Mouse (Mus musculus) 3134 (cell line): Measurements from ENCODE around the gene Mixl1.

Source experiments
- DNase-seq: peaks from one replicate; pipeline ENCODE4 v3.0.0-alpha.2; 2011; ENCODE audit warnings: low spot score; ENCODE audit not compliant: insufficient read length; ENCODE audit errors: extremely low read depth

The Mixl1 gene

DNA sequence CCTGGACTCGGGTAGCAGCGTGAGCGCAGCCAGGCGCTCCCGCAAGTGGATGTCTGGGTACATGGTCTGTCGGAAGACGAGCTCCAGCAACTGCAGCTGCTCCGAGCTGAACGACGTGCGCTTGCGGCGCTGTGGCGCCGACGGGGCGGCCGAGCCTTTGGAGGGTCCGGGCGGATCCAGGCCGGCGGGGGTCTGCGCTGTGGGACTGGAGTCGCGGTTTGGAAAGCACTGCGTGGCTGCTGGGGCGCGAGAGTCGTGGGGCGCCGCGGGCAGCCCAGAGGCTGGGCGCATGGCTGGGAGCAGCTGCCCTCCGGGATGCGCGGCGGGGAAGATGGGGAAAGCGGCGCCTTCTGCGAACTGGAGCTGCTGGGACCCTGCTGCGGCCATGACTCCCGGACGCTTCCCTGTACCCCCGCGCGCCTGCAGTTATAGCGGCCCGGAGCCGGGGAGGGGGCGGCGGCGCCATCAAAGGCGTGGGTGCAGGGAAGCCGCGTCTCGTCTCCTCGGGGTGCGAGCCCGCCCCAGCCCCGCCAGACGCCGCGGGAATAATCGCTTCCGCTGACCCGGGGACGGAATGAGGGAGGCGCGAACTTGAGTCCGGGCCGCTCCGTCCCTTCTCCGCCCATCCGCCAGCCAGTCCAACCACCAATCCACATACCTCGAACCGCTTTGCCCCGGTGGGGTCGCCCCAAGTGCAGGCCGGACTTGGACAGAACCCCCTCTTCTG is at the start of gene Mixl1:
Gene Mixl1 (minus strand): TSS at position 409 of the 727 bp plus-strand sequence.
- no peak for DNase-seq

DNA sequence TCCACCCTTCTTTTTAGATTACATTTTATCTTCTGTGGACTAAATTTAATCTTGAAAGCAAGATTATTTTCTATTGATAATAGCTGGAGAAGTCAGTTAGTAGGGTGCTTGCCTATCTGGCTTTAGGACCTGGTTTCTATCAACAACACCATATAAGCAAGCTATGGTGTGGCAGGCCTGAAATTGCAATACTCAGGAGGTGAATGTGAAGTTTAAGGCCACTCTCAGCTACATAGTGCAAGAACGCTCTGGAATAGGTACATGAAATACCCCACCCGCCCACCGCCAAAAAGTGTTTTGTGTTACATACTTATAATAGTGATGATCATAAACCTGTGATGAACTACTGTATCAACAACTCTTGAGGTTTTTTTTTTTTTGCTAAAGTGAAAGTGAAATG is 32.4 kb upstream of the Mixl1 start:
- DNase-seq, result no peak

DNA sequence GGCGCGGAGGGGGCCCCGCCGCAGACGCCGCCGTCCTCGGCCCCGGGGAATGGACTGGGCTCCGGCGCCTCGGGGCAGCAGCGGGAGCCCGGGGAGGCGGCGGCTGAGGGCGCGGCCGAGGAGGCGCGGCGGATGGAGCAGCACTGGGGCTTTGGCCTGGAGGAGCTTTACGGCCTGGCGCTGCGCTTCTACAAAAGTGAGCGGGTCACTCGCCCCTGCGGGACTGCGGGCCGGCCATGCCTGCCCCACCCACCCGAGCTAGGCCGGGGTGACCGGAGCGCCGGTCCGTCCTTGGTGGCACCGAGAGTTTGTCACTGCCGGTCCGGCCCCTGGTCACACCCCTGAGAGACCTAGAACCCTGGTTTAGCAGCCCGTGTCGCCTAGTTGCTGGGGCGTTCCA is 29.3 kb upstream of the Mixl1 start:
- DNase-seq, result no peak

DNA sequence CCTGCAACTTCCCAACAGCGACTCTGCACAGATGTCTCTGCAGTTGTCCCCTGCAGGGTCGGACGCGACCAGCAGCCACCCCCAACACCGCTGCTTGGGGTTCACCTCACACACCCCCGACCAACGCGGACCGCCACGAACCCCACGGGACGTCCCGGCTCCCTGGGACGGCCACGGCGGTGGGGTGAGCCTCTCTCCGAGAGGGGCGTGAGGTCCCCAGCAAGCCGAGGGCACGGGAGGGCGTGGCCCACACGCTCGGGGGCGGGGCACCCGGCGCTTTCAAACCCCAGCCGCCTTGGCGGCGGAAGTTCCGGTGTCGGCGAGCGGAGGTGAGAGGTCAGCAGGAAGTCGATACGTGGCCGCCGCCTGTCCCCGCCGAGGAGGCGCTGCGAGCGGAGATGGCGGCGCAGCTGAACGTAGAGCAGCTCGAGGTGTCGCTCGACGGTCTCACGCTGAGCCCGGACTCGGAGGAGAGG is 28.9 kb upstream of the Mixl1 start, which contains the start of gene Acbd3:
Gene Acbd3 (plus strand): TSS at position 340 of the 476 bp plus-strand sequence.
- peak; percentile 95 for DNase-seq

DNA sequence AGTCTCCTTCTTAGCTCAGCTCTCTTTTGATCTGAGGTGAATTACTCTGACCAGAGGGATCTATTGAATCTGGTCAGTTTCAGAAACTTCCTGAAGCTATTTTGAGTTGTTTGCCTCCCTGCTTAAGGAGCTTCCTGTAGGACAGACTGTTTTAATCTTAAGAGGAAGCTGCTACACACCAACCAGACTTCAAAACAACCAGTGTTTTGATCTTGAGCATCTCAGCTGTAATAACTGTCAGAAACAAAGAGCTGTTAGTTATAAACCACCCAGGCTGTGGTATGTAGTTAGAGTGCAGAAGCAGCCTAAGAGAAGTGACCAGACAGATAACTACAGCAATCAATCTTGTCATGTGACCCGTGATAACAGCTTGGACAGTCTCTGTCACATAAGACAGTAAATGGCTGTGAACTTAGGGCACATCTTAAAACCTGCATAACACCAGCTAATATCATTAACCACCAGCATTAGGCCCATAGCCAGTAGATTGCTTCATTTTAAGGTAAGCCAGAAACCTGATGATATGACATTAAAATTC is 26.9 kb upstream of the Mixl1 start:
- DNase-seq, result no peak

DNA sequence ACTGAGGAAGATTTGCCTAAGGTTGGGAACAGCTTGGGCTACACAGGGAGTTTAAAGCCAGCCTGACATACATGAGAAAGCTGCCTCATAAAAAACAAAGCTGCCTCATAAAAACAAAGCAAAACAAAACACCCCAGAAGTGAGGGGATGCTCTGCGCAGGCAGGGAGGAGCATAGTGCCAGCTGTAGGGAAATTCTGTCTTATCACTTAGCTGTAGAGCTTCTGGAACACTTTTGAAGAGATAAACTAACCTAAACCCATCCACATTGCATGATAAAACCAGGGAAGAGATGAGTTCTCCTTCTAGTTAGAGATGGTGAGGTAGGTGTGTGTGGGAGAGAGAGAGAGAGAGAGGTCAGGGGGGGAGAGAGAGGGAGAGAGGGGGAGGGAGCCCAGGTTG is 25.8 kb upstream of the Mixl1 start:
- DNase-seq, result no peak

DNA sequence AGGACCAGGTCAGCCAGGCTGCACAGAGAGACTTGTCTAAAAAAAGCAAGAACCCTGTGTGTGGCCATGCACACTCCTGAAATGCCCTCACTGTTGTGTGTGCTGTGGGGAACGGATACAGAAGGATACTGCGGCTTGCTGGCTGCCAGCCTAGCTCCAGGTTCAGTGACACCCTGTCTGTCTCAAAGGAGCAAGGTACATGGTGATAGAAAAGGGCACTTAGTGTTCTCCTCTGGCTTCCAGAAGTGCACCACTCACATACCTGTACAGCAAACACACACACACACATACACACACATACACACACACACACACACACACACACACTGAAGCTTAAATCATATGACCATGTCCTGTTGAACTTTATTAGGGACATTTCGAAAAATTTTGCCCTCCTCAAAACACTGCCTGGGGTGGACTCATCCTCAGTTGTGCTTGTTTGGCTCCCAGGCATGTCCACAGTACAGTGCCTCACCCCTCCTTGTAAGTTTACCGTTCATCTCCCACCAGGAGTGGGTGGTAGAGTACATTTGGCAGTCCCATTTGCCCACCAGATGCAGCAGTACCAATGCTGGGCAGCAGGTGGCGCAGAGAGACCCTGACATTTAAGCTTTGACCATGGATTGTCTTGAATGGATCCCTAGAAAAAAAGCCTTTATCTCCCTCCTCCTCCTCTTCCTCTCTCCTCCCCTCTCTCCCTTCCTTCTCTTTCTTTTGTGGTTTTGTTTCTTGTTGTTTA is 23.3 kb upstream of the Mixl1 start:
- peak; percentile 50 for DNase-seq

DNA sequence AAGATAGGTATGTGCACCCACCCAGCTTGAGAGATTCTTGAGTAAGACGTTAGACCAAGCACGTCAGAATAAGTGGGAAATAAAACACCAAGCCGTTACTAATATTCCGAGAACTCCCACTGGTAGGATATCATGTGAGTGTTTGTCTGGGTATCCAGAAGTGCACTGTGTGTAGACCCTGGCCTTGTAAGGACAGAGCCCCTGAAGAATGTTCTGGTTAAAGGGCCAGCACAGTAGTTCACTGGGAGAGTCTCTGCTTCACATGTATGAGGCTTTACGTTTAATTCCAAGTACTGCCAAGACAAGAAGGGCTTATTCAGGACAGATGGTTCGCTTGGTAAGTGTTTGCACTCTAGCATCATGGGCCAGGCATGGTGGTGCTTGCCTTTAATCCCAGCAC is 22.6 kb upstream of the Mixl1 start:
- DNase-seq, result no peak

DNA sequence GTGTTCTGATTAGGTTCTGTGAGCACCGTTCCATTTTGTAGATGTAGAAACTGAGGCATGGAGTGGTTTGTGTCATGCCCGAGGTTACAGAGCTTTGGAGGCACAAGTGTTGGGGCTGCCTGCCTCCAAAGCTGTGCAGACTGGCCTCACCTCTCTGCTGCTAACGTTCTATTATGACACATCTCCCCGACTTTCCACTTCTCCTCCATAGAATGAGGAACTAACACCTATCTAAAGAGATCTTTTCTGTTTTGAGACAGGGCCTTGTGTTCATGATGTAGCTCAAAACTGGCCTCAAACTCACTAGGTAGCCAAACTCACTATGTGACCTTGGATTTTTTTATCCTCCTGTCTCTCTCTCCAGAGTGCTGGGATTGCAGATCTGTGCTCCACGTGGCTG is 21.9 kb upstream of the Mixl1 start:
- DNase-seq, result no peak

DNA sequence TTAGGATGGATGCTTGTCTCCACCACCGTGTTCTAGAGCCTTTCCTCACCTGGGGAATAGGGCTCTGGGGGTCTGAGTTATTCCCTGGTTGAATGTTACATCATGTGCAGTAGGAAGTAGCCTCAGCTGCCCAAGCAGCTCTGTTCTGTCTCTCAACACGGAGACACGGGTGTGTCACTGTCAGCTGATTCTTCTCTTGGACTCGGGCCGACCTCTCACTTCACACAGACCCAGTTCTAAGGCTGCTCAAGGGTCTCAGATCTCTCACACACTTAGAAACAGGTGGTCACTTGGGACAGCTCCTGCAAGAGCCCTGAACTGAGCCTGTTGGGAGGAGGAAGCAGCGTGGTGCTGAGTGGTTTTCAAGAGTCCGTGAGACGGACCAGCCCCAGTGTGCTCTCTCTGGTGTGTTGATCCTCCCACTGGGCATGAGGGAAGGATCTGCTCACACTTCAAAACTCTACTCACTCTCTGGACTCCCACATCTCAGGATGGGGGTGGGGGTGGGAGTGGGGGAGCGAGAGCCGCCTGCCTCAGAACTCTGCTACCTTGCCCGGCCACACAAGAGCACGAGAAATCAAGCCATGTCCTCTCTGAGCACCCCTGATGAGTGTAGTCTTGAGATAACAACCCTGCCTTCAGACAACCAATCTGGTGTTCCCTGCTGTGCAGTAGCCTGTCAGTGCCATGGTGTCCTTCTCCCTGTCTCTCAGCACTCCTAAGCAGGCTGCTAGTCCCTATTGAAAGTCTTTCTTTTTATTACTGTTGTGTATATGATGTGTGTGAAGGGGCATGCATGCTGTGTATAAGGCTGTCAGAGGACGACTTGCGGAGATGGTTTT is 12.3 kb upstream of the Mixl1 start:
- no peak for DNase-seq

DNA sequence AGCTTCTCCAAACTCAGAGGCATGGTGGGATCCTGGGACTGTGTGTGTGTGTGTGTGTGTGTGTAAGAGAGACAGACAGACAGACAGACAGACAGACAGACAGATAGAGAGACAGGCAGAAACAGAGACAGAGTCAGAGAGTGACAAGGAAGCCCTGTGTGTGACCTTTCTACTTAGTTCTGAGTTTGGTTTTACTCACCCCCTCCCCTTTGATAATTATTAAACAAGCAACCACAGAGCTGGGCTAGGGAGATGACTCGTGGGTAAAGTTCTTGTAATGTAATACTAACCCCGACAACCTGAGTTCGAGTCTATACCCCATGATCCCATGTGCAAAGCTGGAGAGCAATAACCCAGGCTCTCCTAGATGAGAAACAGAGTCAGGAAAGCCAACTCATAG is 11.0 kb upstream of the Mixl1 start:
- no peak for DNase-seq

DNA sequence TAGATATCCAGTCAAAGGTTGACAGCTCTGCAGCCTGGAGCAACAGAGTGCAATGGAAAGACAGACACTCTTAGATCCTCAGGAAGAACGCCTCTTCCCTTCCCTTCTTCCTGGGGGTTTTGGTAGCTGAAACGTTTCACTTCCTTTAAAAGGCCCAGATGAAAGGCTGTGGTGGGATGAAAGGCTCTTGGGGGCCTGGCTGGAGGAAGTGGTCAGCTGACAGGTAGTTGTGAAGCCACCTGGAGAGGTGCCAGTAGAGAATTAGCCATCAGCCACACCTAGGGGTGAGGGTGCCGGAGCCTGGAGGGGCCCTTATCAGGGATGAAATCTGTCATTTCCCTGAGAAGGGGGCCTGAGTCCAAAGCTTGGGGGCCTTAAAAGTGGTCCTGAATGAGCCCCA is 10.5 kb upstream of the Mixl1 start:
- DNase-seq, result no peak

DNA sequence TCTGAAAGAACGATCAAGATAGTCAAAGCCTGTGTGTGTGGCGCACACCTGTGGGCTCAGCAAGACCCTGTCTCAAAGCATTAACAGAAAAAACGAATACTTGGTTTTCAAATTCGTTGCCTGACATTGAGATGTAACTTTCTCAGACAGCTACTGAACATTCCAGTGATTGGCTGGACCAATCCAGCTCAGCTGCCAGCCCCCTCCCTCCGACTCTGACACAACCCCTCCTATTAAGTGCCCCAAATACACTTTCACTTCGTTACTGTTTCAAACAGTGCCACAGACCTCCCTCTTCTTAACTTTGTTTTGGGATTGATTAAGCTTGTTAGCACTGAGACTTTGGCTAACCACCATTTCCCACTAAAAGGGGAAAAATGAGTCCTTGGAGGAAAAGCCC is 6.6 kb upstream of the Mixl1 start:
- DNase-seq, result no peak

DNA sequence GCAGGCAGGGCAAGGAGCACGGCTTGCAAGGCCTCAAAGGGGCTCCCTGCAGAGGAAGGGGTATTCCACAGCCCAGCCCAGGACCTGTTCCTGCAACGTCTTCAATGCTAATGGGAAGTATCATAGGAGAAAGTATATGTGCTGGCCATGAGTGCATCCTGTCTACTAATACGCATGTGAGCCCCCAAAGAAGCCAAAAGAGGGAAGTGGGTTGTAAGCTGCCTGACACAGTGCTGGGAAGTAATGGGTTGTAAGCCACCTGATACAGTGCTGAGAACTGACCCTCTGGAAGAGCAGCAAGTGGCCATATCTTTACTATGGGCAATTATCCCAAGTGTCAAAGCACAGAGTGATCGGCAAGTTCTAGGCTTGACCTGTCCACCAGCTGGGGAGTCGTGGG is 1.2 kb upstream of the Mixl1 start:
- no peak for DNase-seq

DNA sequence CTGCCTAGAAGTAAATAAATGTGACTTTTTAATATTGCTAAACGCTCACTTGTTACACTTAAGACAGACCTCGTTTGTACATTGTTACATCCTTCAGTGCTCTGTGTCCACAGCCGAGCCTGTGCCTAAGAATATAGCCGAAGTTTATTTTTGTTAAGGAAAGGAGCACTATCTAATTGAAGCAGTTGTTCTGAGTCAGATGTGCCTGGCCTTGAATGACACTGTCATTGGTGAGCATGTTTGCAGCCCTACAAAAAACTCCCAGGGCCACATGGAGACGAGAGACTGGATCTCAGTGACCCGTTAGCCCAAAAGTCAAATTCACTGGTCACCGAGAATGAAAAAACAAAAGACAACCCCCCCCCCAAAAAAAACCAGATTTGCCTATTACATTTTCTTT is 5.5 kb downstream of the Mixl1 start:
- DNase-seq, result no peak
